Mouse (Mus musculus): ENCODE results near the gene Defb30. TPM values are rescaled to one million over a fixed set of nuclear protein-coding genes. Genes with fewer than 3 reads are reported as not detected.

Gene Defb30
- polyA plus RNA-seq (2015; fragmentation: Nextera tagmentation; extraction: Ambion mirVana), result not detected in 2 replicates

DNA sequence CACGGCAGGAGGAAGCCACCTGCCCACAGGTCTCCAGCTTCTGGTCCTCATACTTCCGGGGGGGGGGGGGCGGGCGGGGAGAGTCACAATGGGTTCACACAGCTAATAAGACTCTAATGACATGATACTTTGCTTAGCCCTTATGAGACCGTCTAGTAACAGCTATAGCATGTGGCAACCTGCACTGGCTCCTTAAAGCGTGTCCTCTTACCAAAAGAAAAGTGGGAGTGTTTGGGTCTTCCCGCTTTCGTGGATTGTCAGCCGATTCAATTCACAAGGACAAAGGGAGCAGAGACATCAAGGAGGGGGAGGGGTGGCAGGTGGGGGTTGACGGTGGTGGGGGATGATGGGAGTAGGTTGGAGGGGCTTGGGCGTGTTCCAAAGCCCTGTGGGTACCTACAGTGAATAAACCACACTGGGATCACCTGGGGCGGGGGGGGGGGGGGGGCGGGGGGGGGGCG lies at the start of gene Defb30:
Gene Defb30 (minus strand): TSS at position 51 of the 461 bp plus-strand sequence.
- Histone ChIP-seq H3K4me2 (no peak within 1 kb of the TSS), H3K4me3 (no peak within 1 kb of the TSS), H3K9me3 (replicated peaks) (no peaks in the 10 kb centered on the region), H3K27me3 (no peaks in the 10 kb centered on the region), H3K36me3 (no peaks in the 10 kb centered on the region), H3K4me1 (replicated peaks) (peaks cover 13% of the 10 kb centered on the region), H3K27ac (no peak within 1 kb of the TSS), H3K9ac (no peak within 1 kb of the TSS)
- WGBS, result 81% methylated on average over 12 of the region's 14 CpGs
- ATAC-seq (replicated peaks; ENCODE audit: insufficient number of reproducible peaks, insufficient read depth, low FRiP score, low read depth), result no peak

DNA sequence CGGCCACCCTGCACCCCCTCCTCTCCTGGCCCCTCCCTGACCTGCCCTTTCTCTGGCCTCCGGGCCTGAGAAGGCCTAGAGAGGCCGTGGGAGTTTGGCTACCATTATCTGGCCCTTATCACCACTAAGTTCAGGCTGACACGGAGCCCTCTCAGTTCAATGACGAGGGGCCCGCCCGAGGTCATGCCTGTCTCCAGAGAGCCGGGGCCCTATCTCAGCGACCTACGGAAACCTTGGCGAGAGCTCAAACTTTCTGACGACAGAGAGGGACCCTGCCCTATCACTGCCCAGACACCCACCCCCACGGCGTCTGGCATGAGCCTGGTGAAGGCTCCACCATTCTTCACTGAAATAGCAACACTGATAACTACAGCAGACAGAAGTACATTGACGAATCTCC lies 17.9 kb upstream of the Defb30 start:
- H3K4me1 ChIP-seq (replicated peaks), result peaks cover 40% of the 10 kb centered on the region

DNA sequence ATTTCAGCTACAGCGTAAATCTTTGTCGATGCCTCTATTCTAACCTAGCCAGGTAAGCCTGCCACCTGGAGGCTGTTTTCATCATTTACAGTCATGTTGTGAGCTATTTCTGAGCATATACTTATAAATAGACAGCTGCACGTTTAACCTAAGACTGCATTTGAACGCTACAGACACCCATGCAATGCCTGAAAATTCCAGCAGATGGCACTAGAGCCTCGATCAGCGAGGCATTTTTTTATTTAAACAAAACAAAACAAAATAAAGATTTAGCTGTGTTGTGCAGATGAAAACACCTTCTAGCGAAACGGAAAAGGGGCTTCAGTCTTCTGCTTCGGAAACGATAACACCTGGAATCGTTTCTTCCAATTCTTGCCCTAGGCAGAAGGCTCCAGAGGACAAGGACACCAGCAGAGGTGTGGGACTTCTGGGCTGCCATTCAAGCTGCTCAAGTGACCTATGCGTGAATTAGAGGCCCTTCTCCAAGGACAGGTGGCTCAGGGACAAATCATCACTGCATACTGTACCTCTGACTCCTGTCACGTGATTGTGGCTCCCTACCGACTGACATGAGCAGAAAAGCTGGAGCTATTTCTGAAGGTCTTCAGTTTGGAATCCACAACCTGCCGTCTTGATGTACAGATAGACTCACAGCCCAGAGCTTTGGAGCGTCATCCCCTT lies 17.0 kb upstream of the Defb30 start:
- peak overlapping the region; percentile 8; the same call in 1 of the 2 replicates for H3K4me3 ChIP-seq

More for the DNA sequence above, 17.9 kb upstream of the Defb30 start:
- Histone ChIP-seq H3K27ac (peak overlapping the region; percentile 92), H3K36me3 (no peaks in the 10 kb centered on the region), H3K27me3 (no peaks in the 10 kb centered on the region), H3K9me3 (replicated peaks) (no peaks in the 10 kb centered on the region), H3K4me3 (no peak overlapping the region), H3K9ac (peak overlapping the region; percentile 23; the same call in 1 of the 2 replicates), H3K4me2 (peak overlapping the region; percentile 51)
- WGBS, result 7% methylated on average over 15 of the region's 15 CpGs
- ATAC-seq (replicated peaks; ENCODE audit: insufficient number of reproducible peaks, insufficient read depth, low FRiP score, low read depth), result peak; percentile 93

DNA sequence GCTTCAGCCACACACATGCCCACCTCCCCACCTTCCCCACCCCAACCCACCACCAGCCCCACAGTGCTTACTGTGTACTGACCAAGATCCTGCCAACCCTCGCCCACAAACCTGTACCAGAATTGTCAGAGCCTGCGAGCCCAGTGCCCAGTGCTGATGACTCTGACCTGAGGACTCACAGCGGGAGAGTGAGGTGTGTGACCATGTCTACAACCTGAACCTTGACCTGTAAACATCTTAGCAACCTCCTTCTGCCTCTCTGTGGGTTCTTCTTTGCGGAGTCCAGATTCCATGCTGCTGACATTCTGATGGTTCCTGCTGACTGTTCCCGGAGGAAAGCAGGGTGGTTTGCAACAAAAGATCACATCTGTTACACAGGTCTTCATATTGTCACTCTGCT lies 15.6 kb upstream of the Defb30 start:
- 77% methylated on average over 5 of the region's 5 CpGs for WGBS
- no peaks in the 10 kb centered on the region for H3K36me3 ChIP-seq
- H3K9me3 ChIP-seq (replicated peaks), result no peaks in the 10 kb centered on the region
- peaks cover 58% of the 10 kb centered on the region for H3K4me1 ChIP-seq (replicated peaks)
- H3K27me3 ChIP-seq, result no peaks in the 10 kb centered on the region
- H3K4me2 ChIP-seq, result no peak overlapping the region
- H3K9ac ChIP-seq, result no peak overlapping the region
- no peak overlapping the region for H3K27ac ChIP-seq
- ATAC-seq (replicated peaks; ENCODE audit: insufficient number of reproducible peaks, insufficient read depth, low FRiP score, low read depth), result no peak
- H3K4me3 ChIP-seq, result no peak overlapping the region

More for the DNA sequence above, 17.0 kb upstream of the Defb30 start:
- Histone ChIP-seq H3K9me3 (replicated peaks) (no peaks in the 10 kb centered on the region), H3K36me3 (no peaks in the 10 kb centered on the region), H3K27me3 (no peaks in the 10 kb centered on the region), H3K4me2 (peak overlapping the region; percentile 51), H3K27ac (peak overlapping the region; percentile 92), H3K4me1 (replicated peaks) (peaks cover 46% of the 10 kb centered on the region), H3K9ac (peak overlapping the region; percentile 16; the same call in 1 of the 2 replicates)
- WGBS, result 12% methylated on average over 16 of the region's 16 CpGs
- peak; percentile 29; the same call in 1 of the 2 replicates for ATAC-seq (replicated peaks; ENCODE audit: insufficient number of reproducible peaks, insufficient read depth, low FRiP score, low read depth)

DNA sequence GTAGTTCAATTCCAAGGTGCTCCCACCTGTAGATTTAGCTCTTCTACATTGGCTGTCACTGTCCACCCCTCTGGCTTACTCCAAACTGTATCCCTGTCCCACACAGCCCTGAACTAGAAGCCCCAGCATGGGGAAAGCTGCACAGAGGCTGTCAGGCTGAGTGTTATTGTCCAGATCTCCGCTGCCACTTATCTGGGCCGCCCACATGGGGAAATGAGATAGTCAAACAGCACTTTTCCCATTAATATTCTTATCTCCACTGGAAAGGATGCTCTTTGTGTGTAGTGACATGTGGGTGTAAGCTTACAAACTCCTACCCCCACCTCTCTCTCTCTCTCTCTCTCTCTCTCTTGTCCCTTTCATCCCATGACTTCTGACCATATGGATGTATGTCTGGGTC lies 12.4 kb upstream of the Defb30 start:
- H3K9me3 ChIP-seq (replicated peaks), result no peaks in the 10 kb centered on the region
- H3K27me3 ChIP-seq, result no peaks in the 10 kb centered on the region
- H3K9ac ChIP-seq, result no peak overlapping the region
- H3K36me3 ChIP-seq, result no peaks in the 10 kb centered on the region
- H3K27ac ChIP-seq, result peak overlapping the region; percentile 7; the same call in 1 of the 2 replicates
- no peak overlapping the region for H3K4me3 ChIP-seq
- peaks cover 32% of the 10 kb centered on the region for H3K4me1 ChIP-seq (replicated peaks)
- no peak overlapping the region for H3K4me2 ChIP-seq
- WGBS, result 27% methylated on average over 2 of the region's 2 CpGs
- ATAC-seq (replicated peaks; ENCODE audit: insufficient number of reproducible peaks, insufficient read depth, low FRiP score, low read depth), result peak; percentile 68; the same call in 1 of the 2 replicates

DNA sequence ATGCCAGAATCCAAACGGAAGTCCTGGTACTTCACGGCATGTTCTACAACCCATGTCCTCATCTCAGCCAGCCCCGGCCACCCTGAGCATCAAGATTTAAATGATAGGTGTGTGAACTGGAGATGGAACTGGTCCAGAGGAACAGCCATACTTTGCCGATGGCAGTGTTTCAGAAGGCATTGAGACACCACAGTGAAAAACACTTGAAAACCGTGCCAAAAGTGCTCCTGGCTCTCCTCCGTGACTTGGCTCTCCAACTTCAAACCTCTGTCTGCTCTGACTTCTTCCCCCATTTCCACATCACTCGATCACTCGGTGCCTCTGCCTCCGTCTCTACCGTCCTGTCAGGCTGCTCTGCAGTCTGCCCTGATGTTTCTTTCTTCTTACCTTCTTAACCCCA lies 10.6 kb upstream of the Defb30 start:
- no peak for ATAC-seq (replicated peaks; ENCODE audit: insufficient number of reproducible peaks, insufficient read depth, low FRiP score, low read depth)
- Histone ChIP-seq H3K9me3 (replicated peaks) (no peaks in the 10 kb centered on the region), H3K36me3 (no peaks in the 10 kb centered on the region), H3K4me3 (no peak overlapping the region), H3K4me2 (no peak overlapping the region), H3K9ac (no peak overlapping the region), H3K4me1 (replicated peaks) (peaks cover 29% of the 10 kb centered on the region), H3K27me3 (no peaks in the 10 kb centered on the region), H3K27ac (no peak overlapping the region)
- WGBS, result 34% methylated on average over 10 of the region's 10 CpGs

DNA sequence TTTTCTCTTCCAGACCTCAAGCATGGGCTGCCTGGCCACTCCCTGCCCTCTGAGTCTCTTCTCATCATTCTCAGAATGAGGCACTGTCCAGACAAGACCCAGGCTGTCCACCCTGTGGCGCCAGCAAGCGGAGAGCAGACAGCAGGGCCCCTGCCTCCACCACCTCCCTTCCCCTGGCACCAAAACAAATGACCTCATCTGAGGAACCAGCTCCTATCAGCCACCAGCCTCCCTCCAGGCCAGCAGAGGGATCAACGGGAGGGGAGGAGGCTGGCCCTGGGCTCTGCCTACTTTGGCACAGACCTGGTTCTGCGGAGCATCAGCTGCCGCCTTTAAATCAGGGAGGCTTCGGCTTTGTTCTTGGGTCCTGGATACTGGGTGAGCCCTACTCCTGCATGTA lies 5.0 kb upstream of the Defb30 start:
- H3K9ac ChIP-seq, result 0 out of 2 replicates have a peak overlapping the region, but pooled peaks have one; percentile 24
- peak; percentile 97 for ATAC-seq (replicated peaks; ENCODE audit: insufficient number of reproducible peaks, insufficient read depth, low FRiP score, low read depth)
- peak overlapping the region; percentile 41 for H3K4me2 ChIP-seq
- H3K9me3 ChIP-seq (replicated peaks), result no peaks in the 10 kb centered on the region
- H3K27me3 ChIP-seq, result no peaks in the 10 kb centered on the region
- H3K27ac ChIP-seq, result peak overlapping the region; percentile 83
- 4% methylated on average over 6 of the region's 6 CpGs for WGBS
- H3K36me3 ChIP-seq, result no peaks in the 10 kb centered on the region
- H3K4me1 ChIP-seq (replicated peaks), result peaks cover 22% of the 10 kb centered on the region
- H3K4me3 ChIP-seq, result no peak overlapping the region

DNA sequence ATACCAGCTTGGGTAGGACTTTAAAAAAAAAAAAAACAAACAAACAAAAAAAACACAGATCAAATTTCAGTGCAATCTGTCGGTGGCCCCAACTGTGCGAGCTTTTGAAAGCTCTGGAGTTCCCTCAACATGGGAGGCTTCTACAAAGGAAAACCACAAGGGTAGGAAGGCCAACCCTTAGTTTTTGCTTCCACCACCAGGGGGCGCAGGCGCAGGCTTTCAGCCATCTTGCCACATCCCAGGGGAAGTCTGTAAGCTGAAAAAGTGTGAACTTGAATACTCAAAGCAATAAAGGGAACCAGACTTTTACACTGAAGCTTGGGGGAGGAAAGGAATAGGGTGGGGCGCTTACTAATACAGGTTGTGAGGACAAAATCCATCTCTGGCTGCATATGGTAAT lies 1.0 kb upstream of the Defb30 start:
- H3K9ac ChIP-seq, result no peak overlapping the region
- 33% methylated on average over 5 of the region's 5 CpGs for WGBS
- H3K27ac ChIP-seq, result no peak overlapping the region
- no peaks in the 10 kb centered on the region for H3K36me3 ChIP-seq
- no peak overlapping the region for H3K4me2 ChIP-seq
- H3K27me3 ChIP-seq, result no peaks in the 10 kb centered on the region
- H3K9me3 ChIP-seq (replicated peaks), result no peaks in the 10 kb centered on the region
- H3K4me1 ChIP-seq (replicated peaks), result peaks cover 20% of the 10 kb centered on the region
- no peak overlapping the region for H3K4me3 ChIP-seq
- ATAC-seq (replicated peaks; ENCODE audit: insufficient number of reproducible peaks, insufficient read depth, low FRiP score, low read depth), result no peak

DNA sequence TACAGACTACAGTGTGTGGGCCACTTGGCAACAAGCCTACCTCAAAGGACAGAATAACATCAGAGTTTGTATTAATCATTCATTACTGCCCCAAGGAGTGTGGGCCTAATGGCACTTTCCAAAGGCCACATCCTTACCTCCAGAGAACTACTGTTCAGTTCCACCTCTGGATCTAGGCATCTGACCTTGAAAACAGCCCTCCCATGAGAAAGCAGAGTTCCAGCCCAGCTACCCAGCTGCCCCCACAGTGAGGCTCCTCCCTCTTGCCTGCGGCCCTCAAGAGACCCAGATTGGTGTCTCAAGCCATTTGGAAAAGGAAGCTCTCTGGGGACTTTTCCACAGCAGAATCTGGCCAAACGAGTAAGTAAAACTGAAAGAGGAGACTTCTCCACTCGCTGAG lies 3.1 kb downstream of the Defb30 start, which contains the start of gene Defb42:
Gene Defb42 (plus strand): TSS at position 301 of the 400 bp plus-strand sequence.
- H3K27me3 ChIP-seq, result no peaks in the 10 kb centered on the region
- no peak within 1 kb of the TSS for H3K4me2 ChIP-seq
- ATAC-seq (replicated peaks; ENCODE audit: insufficient number of reproducible peaks, insufficient read depth, low FRiP score, low read depth), result no peak
- no peak within 1 kb of the TSS for H3K9ac ChIP-seq
- WGBS, result 77% methylated on average over 3 of the region's 3 CpGs
- H3K27ac ChIP-seq, result no peak within 1 kb of the TSS
- H3K4me3 ChIP-seq, result no peak within 1 kb of the TSS
- no peaks in the 10 kb centered on the region for H3K36me3 ChIP-seq
- H3K9me3 ChIP-seq (replicated peaks), result no peaks in the 10 kb centered on the region
- H3K4me1 ChIP-seq (replicated peaks), result no peaks in the 10 kb centered on the region

DNA sequence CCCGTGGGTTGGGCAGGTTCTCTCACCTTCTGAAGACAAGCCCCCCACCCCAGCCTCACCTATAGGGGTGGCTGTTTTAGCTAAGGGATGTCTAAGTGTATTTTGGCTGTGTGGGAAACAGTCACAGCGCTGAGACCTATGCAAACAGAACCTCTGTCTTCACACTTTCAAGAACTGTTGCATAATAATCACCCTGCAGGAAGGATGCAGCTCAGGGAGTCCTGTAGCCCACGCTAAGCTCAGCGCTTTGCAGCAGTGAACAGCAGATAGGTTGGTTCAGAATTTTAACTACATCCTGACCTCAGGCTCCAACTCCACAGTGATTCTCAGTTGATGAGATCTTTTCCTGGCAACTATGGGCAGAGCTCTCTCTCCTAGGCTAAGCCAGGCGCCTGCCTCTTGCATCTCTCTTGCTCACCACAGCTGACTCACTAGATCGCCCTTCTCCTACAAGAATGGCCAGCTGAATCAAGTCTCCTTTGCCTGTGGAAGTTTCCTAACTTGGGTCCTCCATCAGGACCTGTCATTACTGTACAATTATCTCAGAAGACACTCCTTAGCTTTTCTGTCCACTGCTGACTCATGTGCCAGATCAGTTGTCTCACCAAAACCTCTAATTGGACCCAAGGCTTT lies 29.1 kb downstream of the Defb30 start:
- H3K9me3 ChIP-seq (replicated peaks), result no peaks in the 10 kb centered on the region
- 0 out of 2 replicates have a peak, but pooled peaks cover 2% of the 10 kb centered on the region for H3K4me1 ChIP-seq (replicated peaks)
- H3K4me3 ChIP-seq, result no peak overlapping the region
- no peak for ATAC-seq (replicated peaks; ENCODE audit: insufficient number of reproducible peaks, insufficient read depth, low FRiP score, low read depth)
- H3K9ac ChIP-seq, result no peak overlapping the region
- peaks cover 4% of the 10 kb centered on the region; the same call in 1 of the 2 replicates for H3K27me3 ChIP-seq
- H3K36me3 ChIP-seq, result no peaks in the 10 kb centered on the region
- H3K4me2 ChIP-seq, result no peak overlapping the region
- H3K27ac ChIP-seq, result no peak overlapping the region
- 43% methylated on average over 6 of the region's 6 CpGs for WGBS

DNA sequence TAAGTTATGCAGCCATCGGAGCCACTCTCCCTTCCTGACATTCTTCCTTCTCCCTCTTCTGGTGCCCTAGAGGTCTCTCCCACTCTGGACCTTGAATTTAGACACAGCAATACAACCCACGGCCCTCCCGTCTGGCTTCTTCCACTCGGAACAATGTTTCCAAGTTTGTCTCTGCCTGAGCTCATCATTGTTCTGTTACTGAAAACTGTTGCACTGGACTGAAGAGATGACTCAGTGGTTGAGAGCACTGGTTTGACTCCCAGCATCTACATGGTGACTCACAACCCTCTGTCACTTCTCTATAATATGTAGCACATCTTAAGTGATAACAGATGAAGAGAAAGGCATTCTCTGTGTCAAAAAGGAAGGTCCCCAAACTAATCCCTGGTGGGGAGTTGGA lies 35.1 kb downstream of the Defb30 start:
- 57% methylated on average over 4 of the region's 4 CpGs for WGBS
- H3K4me1 ChIP-seq (replicated peaks), result no peaks in the 10 kb centered on the region
- no peaks in the 10 kb centered on the region for H3K9me3 ChIP-seq (replicated peaks)
- H3K4me3 ChIP-seq, result no peak overlapping the region
- H3K27ac ChIP-seq, result no peak overlapping the region
- no peaks in the 10 kb centered on the region for H3K27me3 ChIP-seq
- no peak overlapping the region for H3K9ac ChIP-seq
- no peak overlapping the region for H3K4me2 ChIP-seq
- H3K36me3 ChIP-seq, result no peaks in the 10 kb centered on the region
- ATAC-seq (replicated peaks; ENCODE audit: insufficient number of reproducible peaks, insufficient read depth, low FRiP score, low read depth), result no peak
